Mouse (Mus musculus): Measurements from ENCODE around the gene D630039A03Rik. TPM values are rescaled to one million over a fixed set of nuclear protein-coding genes. Genes with fewer than 3 reads are reported as not detected.
A peak's percentile ranks its signal among the peaks of the same experiment; 100 is the strongest.

The D630039A03Rik gene
- 0.11 TPM in 1 of 2 replicates, not detected in the other for polyA plus RNA-seq (2016; fragmentation: Nextera tagmentation; extraction: Ambion mirVana)

DNA sequence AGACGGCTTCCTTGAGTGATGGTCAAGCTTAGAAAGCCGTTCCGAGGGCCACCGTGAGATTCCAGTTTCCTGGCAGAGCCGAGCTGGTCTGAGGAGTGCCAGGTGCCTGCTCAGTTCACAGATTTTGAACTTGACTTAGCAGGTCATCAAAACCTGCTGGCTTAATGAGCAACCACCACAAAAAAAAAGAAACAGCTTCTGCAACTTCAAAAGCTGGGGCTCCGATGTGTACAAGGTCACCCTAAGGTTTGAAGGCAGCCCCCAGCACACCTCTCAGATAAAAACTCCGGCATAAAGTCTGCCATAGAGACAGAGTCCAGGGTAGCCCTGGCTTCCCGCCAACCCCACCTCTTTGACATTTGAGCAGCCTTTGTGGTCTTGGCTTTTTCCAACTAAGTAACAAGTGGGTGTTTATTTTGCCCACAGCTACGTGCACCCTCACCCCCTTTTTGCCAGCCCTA lies at the start of gene D630039A03Rik:
TSS of gene D630039A03Rik (minus strand) at position 97 of the 461 bp plus-strand sequence.
- Histone ChIP-seq H3K27me3 (replicated peaks; ENCODE audit: low read depth, poor library complexity, severe bottlenecking) (peaks cover 33% of the 10 kb centered on the region), H3K4me1 (peaks cover 35% of the 10 kb centered on the region), H3K27ac (replicated peaks) (no peak within 1 kb of the TSS), H3K9me3 (no peaks in the 10 kb centered on the region), H3K4me3 (peak within 1 kb of the TSS; percentile 39), H3K36me3 (replicated peaks) (no peaks in the 10 kb centered on the region)
- WGBS, result 35% methylated on average over 9 of the region's 9 CpGs
- DNase-seq (ENCODE audit: low spot score), result no peak

DNA sequence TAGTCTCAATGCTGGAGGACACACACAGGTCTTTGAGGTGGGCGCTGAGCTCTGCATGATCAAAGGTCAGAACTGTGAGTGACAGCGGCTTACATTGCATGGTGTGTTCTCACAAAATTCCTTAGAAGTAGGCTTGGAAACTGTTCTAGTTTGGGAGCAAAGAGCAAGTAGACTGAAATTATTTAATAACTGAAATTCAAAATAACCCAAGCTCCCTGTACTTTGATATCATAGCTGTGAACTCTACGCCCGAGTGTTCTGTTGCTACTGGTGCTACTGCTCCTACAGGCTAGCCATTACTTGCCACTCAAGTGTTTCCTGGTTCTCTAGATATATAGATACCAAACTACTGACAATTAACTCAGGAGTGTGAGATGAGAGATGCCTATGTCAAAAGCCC lies 49.4 kb upstream of the D630039A03Rik start:
- 96% methylated on average over 4 of the region's 4 CpGs for WGBS
- no peaks in the 10 kb centered on the region for H3K4me1 ChIP-seq
- no peaks in the 10 kb centered on the region for H3K36me3 ChIP-seq (replicated peaks)
- no peak overlapping the region for H3K27ac ChIP-seq (replicated peaks)
- H3K9me3 ChIP-seq, result no peaks in the 10 kb centered on the region
- DNase-seq (ENCODE audit: low spot score), result no peak
- H3K4me3 ChIP-seq, result no peak overlapping the region
- no peaks in the 10 kb centered on the region for H3K27me3 ChIP-seq (replicated peaks; ENCODE audit: low read depth, poor library complexity, severe bottlenecking)

GRCm38 (mm10) chr4:57964143-57964542 lies 48.0 kb upstream of the D630039A03Rik start:
- no peak overlapping the region for H3K4me3 ChIP-seq
- H3K9me3 ChIP-seq, result no peaks in the 10 kb centered on the region
- H3K36me3 ChIP-seq (replicated peaks), result no peaks in the 10 kb centered on the region
- no peak for DNase-seq (ENCODE audit: low spot score)
- H3K27ac ChIP-seq (replicated peaks), result no peak overlapping the region
- 81% methylated on average over 1 of the region's 1 CpGs for whole genome bisulfite sequencing
- no peaks in the 10 kb centered on the region for H3K4me1 ChIP-seq
- no peaks in the 10 kb centered on the region for H3K27me3 ChIP-seq (replicated peaks; ENCODE audit: low read depth, poor library complexity, severe bottlenecking)

DNA sequence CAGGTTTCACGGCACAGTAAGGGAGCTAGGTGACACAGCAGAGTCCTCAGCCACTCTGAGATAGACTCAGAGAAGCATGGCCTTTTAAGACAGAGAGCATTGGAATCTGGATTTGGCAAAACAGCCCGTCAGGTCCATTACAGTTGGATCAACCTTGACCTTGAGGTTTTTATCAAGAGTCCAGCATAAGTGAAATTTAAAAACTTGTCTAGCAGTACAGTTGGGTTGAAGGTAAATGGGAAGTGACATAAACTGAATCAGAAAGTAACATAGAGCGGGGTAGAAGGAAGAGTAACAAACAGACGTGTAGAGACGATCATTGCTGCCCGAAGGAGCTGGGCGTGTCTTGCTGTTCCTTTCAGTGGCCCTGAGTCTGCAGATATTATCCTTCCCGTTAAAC lies 43.0 kb upstream of the D630039A03Rik start:
- DNase-seq (ENCODE audit: low spot score), result no peak
- Histone ChIP-seq H3K27me3 (replicated peaks; ENCODE audit: low read depth, poor library complexity, severe bottlenecking) (0 out of 2 replicates have a peak, but pooled peaks cover 5% of the 10 kb centered on the region), H3K9me3 (no peaks in the 10 kb centered on the region), H3K27ac (replicated peaks) (no peak overlapping the region), H3K4me3 (no peak overlapping the region), H3K4me1 (peaks cover 29% of the 10 kb centered on the region), H3K36me3 (replicated peaks) (peaks cover 5% of the 10 kb centered on the region)
- WGBS, result 90% methylated on average over 8 of the region's 8 CpGs

- Histone ChIP-seq H3K9me3 (no peaks in the 10 kb centered on the region), H3K4me3 (no peak overlapping the region), H3K27me3 (replicated peaks; ENCODE audit: low read depth, poor library complexity, severe bottlenecking) (0 out of 2 replicates have a peak, but pooled peaks cover 5% of the 10 kb centered on the region), H3K4me1 (peaks cover 33% of the 10 kb centered on the region), H3K36me3 (replicated peaks) (peaks cover 13% of the 10 kb centered on the region), H3K27ac (replicated peaks) (no peak overlapping the region)
- no peak for DNase-seq (ENCODE audit: low spot score)
- WGBS, result 76% methylated on average over 9 of the region's 9 CpGs
Observed at GRCm38 (mm10) chr4:57958098-57958497, 42.0 kb upstream of the D630039A03Rik start.

- Histone ChIP-seq H3K9me3 (no peaks in the 10 kb centered on the region), H3K27me3 (replicated peaks; ENCODE audit: low read depth, poor library complexity, severe bottlenecking) (0 out of 2 replicates have a peak, but pooled peaks cover 5% of the 10 kb centered on the region), H3K27ac (replicated peaks) (peak overlapping the region; percentile 94), H3K36me3 (replicated peaks) (peaks cover 19% of the 10 kb centered on the region), H3K4me3 (peak overlapping the region; percentile 89), H3K4me1 (peaks cover 33% of the 10 kb centered on the region)
- DNase-seq (ENCODE audit: low spot score), result peak; percentile 29
- 38% methylated on average over 11 of the region's 11 CpGs for whole genome bisulfite sequencing
Observed at GRCm38 (mm10) chr4:57957200-57958085, 41.3 kb upstream of the D630039A03Rik start.

GRCm38 (mm10) chr4:57956029-57956960 lies 40.2 kb upstream of the D630039A03Rik start, which contains the start of gene Txn1:
Gene Txn1, minus strand, starts transcription at chr4:57956411.
- Histone ChIP-seq H3K9me3 (peaks cover 6% of the 10 kb centered on the region; the same call in 1 of the 2 replicates), H3K27me3 (replicated peaks; ENCODE audit: low read depth, poor library complexity, severe bottlenecking) (0 out of 2 replicates have a peak, but pooled peaks cover 5% of the 10 kb centered on the region), H3K4me3 (peak within 1 kb of the TSS; percentile 89), H3K27ac (replicated peaks) (peak within 1 kb of the TSS; percentile 94), H3K4me1 (peaks cover 33% of the 10 kb centered on the region), H3K36me3 (replicated peaks) (peaks cover 31% of the 10 kb centered on the region)
- DNase-seq (ENCODE audit: low spot score), result peak; percentile 99
- under 1% methylated on average over 71 of the region's 71 CpGs for WGBS

- Histone ChIP-seq H3K27me3 (replicated peaks; ENCODE audit: low read depth, poor library complexity, severe bottlenecking) (0 out of 2 replicates have a peak, but pooled peaks cover 5% of the 10 kb centered on the region), H3K4me3 (peak overlapping the region; percentile 89), H3K36me3 (replicated peaks) (peaks cover 38% of the 10 kb centered on the region), H3K4me1 (peaks cover 33% of the 10 kb centered on the region), H3K27ac (replicated peaks) (peak overlapping the region; percentile 94), H3K9me3 (peaks cover 10% of the 10 kb centered on the region; the same call in 1 of the 2 replicates)
- under 1% methylated on average over 25 of the region's 25 CpGs for WGBS
- DNase-seq (ENCODE audit: low spot score), result peak; percentile 79
Observed at GRCm38 (mm10) chr4:57955544-57955958, 39.5 kb upstream of the D630039A03Rik start.

DNA sequence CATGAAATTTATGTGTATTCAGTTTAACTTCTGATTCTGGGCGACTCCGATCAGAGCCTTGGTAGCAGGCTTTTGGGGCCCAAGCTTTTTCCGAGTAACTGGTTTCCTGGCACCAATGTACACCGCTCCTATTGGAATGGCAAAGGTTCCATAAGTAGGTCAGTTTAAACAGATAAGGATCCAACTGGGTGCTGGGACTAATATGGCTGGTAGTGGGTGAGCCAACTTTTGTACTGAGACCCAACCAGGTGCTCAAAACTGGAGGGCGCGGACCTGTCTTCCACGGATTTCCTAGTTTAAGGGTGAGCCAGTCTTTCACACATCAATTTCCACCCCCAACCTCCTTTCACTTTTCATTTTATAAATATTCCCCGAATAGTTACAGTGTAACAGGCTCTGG lies 38.9 kb upstream of the D630039A03Rik start:
- 77% methylated on average over 8 of the region's 8 CpGs for WGBS
- H3K4me1 ChIP-seq, result peaks cover 33% of the 10 kb centered on the region
- H3K36me3 ChIP-seq (replicated peaks), result peaks cover 44% of the 10 kb centered on the region
- H3K4me3 ChIP-seq, result peak overlapping the region; percentile 89
- no peak for DNase-seq (ENCODE audit: low spot score)
- H3K27ac ChIP-seq (replicated peaks), result peak overlapping the region; percentile 94
- 0 out of 2 replicates have a peak, but pooled peaks cover 5% of the 10 kb centered on the region for H3K27me3 ChIP-seq (replicated peaks; ENCODE audit: low read depth, poor library complexity, severe bottlenecking)
- peaks cover 10% of the 10 kb centered on the region; the same call in 1 of the 2 replicates for H3K9me3 ChIP-seq

- H3K4me3 ChIP-seq, result peak overlapping the region; percentile 89
- 0 out of 2 replicates have a peak, but pooled peaks cover 5% of the 10 kb centered on the region for H3K27me3 ChIP-seq (replicated peaks; ENCODE audit: low read depth, poor library complexity, severe bottlenecking)
- H3K9me3 ChIP-seq, result peaks cover 10% of the 10 kb centered on the region; the same call in 1 of the 2 replicates
- 86% methylated on average over 6 of the region's 6 CpGs for WGBS
- peaks cover 48% of the 10 kb centered on the region for H3K36me3 ChIP-seq (replicated peaks)
- H3K27ac ChIP-seq (replicated peaks), result no peak overlapping the region
- peaks cover 33% of the 10 kb centered on the region for H3K4me1 ChIP-seq
- DNase-seq (ENCODE audit: low spot score), result no peak
Observed at GRCm38 (mm10) chr4:57954580-57954979, 38.5 kb upstream of the D630039A03Rik start.

- Histone ChIP-seq H3K27ac (replicated peaks) (no peak overlapping the region), H3K9me3 (peaks cover 10% of the 10 kb centered on the region; the same call in 1 of the 2 replicates), H3K27me3 (replicated peaks; ENCODE audit: low read depth, poor library complexity, severe bottlenecking) (0 out of 2 replicates have a peak, but pooled peaks cover 3% of the 10 kb centered on the region), H3K4me3 (peak overlapping the region; percentile 89; the same call in 1 of the 2 replicates), H3K36me3 (replicated peaks) (peaks cover 56% of the 10 kb centered on the region), H3K4me1 (peaks cover 33% of the 10 kb centered on the region)
- WGBS, result 89% methylated on average over 7 of the region's 7 CpGs
- DNase-seq (ENCODE audit: low spot score), result no peak
Observed at GRCm38 (mm10) chr4:57953796-57954195, 37.7 kb upstream of the D630039A03Rik start.
